Mouse (Mus musculus): ENCODE measurements around the gene Rap1gap2. TPM values are rescaled to one million over a fixed set of nuclear protein-coding genes. Genes with fewer than 3 reads are reported as not detected.

The Rap1gap2 gene
- polyA plus RNA-seq, 1 experiment from 2014 or later, result 0.88 TPM

DNA sequence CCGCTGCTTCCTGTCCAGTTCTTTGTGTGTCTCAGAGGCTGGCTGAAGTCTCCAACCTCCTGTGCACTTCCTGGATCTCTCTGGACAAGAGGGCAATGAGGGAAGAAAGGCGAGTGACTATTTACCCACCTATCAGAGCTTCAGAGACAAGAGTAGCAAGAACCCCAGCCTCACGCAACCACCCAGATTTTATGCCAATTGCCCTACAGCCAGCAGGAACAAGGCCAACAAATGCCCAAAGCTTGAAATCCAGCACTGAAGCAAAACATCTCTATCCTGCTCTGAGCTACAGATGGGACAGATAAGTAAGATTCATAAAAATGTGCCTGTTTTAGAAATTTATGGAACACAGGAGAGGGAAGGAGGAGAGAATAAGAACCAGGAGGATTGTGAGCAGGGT is 109.7 kb downstream of the Rap1gap2 start:
- Histone ChIP-seq H3K4me1 (peaks cover 19% of the 10 kb centered on the region), H3K9me3 (replicated peaks) (no peaks in the 10 kb centered on the region), H3K36me3 (no peaks in the 10 kb centered on the region), H3K27ac (replicated peaks) (no peak overlapping the region), H3K4me3 (no peak overlapping the region), H3K27me3 (ENCODE audit: low read depth, poor library complexity, severe bottlenecking) (no peaks in the 10 kb centered on the region)
- 82% methylated on average over 3 of the region's 3 CpGs for WGBS
- DNase-seq (ENCODE audit: low spot score), result no peak

DNA sequence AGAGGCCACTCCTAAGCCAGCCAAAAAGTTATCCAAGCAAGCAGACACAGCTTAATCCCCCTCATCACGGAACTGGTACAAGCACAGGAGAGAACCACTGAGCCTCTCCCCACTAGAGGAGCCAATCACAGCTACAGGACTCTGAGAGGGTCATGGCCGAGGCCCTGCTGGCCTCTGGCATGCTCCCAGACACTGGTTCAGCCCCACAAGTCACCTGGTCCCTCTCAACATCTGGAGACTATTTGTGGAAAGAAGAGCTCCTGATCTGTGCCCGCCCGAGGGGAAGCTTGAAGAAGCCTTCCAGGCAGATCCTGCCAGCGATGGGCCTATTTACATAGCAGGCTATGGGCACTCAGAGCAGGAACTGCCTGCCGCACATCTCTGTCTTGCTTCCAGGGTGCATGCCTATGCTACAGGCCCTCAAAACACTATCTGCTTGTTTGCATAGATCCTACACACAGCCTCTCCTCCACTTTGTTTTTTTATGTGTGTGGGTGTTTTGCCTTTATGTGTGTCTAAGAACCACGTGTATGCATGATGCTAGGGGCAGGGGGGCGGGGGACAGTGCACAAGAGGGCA is 111.1 kb downstream of the Rap1gap2 start:
- 58% methylated on average over 8 of the region's 8 CpGs for WGBS
- no peak for DNase-seq (ENCODE audit: low spot score)
- peaks cover 15% of the 10 kb centered on the region for H3K4me1 ChIP-seq
- no peaks in the 10 kb centered on the region for H3K27me3 ChIP-seq (ENCODE audit: low read depth, poor library complexity, severe bottlenecking)
- no peak overlapping the region; the same call in 1 of the 2 replicates for H3K27ac ChIP-seq (replicated peaks)
- H3K9me3 ChIP-seq (replicated peaks), result no peaks in the 10 kb centered on the region
- no peaks in the 10 kb centered on the region for H3K36me3 ChIP-seq
- H3K4me3 ChIP-seq, result no peak overlapping the region

DNA sequence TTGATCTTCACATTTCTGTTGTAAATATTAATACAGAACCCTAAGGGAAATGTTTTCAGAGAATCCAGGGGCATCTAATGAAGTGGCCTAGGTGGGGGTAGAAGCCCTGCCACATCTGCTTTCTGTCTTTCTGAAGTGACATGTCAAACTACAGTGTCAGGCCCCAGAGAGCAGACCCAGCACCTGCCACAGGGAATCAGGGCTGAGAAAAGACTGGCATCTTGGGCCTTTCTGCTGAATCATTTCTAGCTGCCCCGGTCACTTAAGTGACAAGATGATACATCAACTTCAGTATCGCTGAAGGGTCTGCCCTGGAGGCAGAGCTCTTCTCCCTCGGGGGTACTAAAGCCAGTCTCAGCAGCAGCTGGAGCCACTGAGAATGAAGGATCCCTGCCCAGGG is 111.7 kb downstream of the Rap1gap2 start:
- no peak for DNase-seq (ENCODE audit: low spot score)
- no peaks in the 10 kb centered on the region for H3K36me3 ChIP-seq
- 76% methylated on average over 3 of the region's 3 CpGs for WGBS

DNA sequence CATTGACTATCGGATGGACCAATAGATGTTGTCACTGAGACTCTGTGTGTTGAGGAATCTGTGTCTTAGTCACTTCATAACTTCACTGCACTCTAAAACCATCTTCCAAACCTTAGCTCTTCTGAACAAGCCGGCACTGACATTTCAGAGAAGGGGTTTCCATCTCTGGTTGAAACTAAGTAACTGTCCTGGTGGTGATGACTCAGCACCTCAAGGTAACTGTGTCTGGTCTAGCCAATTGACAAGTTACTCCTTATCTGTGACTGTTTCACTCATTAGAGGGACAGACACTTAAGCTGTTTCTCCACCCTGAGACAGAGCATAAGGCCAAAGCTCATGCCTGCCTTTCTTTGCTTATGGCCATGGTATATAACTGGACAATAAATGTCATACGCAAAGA is 114.1 kb downstream of the Rap1gap2 start:
- Histone ChIP-seq H3K9me3 (replicated peaks) (no peaks in the 10 kb centered on the region), H3K36me3 (no peaks in the 10 kb centered on the region)
- 93% methylated on average over 3 of the region's 3 CpGs for WGBS

More for the DNA sequence above, 111.7 kb downstream of the Rap1gap2 start:
- Histone ChIP-seq H3K27me3 (ENCODE audit: low read depth, poor library complexity, severe bottlenecking) (no peaks in the 10 kb centered on the region), H3K27ac (replicated peaks) (no peak overlapping the region; the same call in 1 of the 2 replicates), H3K4me3 (no peak overlapping the region), H3K4me1 (peaks cover 15% of the 10 kb centered on the region), H3K9me3 (replicated peaks) (no peaks in the 10 kb centered on the region)

DNA sequence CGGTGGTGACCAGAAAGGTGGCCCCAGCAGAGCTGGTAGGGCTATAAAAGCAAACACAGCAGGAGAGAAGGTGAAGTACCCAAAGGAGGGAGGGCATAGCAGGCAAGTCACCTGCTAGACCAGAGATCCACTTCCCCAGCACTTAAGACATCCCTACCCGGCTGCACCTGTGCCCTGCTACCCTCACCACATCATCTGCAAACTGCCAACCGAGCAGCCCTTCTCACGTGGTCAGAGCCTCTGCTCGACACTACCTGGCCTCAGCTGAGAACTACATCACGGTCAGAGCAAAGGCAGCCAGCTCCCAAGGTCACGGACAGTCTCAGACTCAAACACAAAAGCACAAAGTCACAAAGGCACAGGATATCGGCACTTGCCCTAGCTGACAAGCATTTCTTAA is 116.8 kb downstream of the Rap1gap2 start:
- no peak overlapping the region for H3K27ac ChIP-seq (replicated peaks)
- H3K4me3 ChIP-seq, result no peak overlapping the region
- 77% methylated on average over 8 of the region's 8 CpGs for WGBS
- no peak for DNase-seq (ENCODE audit: low spot score)
- peaks cover 2% of the 10 kb centered on the region for H3K4me1 ChIP-seq
- no peaks in the 10 kb centered on the region for H3K27me3 ChIP-seq (ENCODE audit: low read depth, poor library complexity, severe bottlenecking)
- H3K9me3 ChIP-seq (replicated peaks), result no peaks in the 10 kb centered on the region
- H3K36me3 ChIP-seq, result no peaks in the 10 kb centered on the region

More for the DNA sequence above, 114.1 kb downstream of the Rap1gap2 start:
- DNase-seq (ENCODE audit: low spot score), result no peak
- Histone ChIP-seq H3K4me1 (peaks cover 15% of the 10 kb centered on the region), H3K27me3 (ENCODE audit: low read depth, poor library complexity, severe bottlenecking) (no peaks in the 10 kb centered on the region), H3K4me3 (no peak overlapping the region), H3K27ac (replicated peaks) (no peak overlapping the region)

DNA sequence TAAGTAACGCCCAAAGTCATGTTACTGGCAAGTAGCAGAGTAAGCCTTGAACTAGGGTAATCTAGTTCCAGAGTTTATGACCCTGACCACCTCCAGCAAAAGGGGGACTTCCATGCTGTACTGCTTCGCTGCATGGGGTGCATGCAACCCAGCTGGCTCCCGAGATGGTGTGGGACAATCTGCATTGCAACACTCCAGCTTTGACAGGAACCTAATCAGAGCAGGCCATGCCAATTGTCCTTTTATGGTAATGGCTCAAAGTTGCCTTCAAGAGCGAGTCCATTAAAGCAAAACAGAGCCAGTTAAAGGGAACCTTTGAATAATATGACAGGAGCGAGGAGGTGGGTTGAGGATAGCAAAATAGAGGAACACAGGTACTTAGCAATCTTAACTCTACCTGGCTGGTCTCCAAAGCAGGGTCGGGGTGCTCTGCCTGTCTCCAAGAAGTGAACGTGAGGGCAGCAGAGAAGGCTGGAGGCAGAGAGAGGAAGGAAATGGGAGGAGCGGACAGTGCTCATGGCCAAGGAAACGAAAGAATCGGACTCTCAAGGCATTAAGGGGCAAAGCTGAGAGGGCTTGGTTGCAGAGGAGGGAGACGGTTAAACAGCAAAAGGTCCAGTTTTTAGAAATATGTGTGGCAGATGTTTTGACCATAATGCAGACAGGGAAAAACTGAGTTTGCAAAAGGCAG is 117.4 kb downstream of the Rap1gap2 start:
- no peak overlapping the region for H3K27ac ChIP-seq (replicated peaks)
- H3K36me3 ChIP-seq, result no peaks in the 10 kb centered on the region
- no peaks in the 10 kb centered on the region for H3K27me3 ChIP-seq (ENCODE audit: low read depth, poor library complexity, severe bottlenecking)
- no peaks in the 10 kb centered on the region for H3K9me3 ChIP-seq (replicated peaks)
- no peak for DNase-seq (ENCODE audit: low spot score)
- H3K4me3 ChIP-seq, result no peak overlapping the region
- WGBS, result 82% methylated on average over 11 of the region's 11 CpGs
- no peaks in the 10 kb centered on the region for H3K4me1 ChIP-seq

DNA sequence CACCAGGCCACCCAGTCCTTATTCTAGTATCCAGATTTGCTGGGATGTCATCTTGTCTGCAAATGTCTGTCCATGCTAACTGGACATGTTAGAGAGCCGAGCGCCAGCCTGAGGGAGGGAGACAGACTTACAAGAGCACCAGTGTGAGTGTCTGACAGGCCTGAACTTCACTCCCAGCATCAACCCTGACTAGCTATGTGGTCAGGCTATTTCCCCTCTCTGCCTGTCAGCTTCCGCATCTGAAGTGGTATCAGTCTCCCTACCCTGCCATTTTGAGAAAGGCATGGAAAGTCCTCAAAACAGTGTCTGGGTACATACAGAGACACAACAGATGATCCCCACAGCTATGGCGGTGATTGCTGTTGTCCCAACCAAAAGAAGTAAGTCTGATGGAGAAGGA is 119.6 kb downstream of the Rap1gap2 start:
- H3K4me1 ChIP-seq, result no peaks in the 10 kb centered on the region
- H3K27ac ChIP-seq (replicated peaks), result no peak overlapping the region
- H3K27me3 ChIP-seq (ENCODE audit: low read depth, poor library complexity, severe bottlenecking), result no peaks in the 10 kb centered on the region
- no peak for DNase-seq (ENCODE audit: low spot score)
- no peaks in the 10 kb centered on the region for H3K36me3 ChIP-seq
- 88% methylated on average over 4 of the region's 4 CpGs for WGBS
- H3K4me3 ChIP-seq, result no peak overlapping the region
- no peaks in the 10 kb centered on the region for H3K9me3 ChIP-seq (replicated peaks)

DNA sequence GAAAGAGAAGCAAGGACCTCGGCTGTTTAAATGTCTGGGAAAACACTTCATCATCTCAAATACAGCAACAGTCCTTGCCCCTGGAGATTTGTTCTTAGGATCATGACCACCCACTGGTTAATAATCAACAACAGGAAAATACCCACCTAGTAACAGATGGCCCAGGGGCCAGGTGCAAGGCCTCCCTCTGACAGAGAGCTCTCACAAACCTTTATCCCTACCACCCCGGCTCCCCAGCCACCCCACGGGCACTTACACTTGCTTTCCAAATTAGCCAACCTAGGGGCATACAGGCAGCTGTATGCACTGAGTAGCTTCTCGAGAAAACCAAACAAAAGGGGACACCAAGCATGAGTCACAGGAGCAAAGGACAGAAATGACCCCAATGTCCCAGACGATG is 121.5 kb downstream of the Rap1gap2 start:
- Histone ChIP-seq H3K4me1 (0 out of 2 replicates have a peak, but pooled peaks cover 4% of the 10 kb centered on the region), H3K27me3 (ENCODE audit: low read depth, poor library complexity, severe bottlenecking) (no peaks in the 10 kb centered on the region), H3K36me3 (no peaks in the 10 kb centered on the region), H3K9me3 (replicated peaks) (no peaks in the 10 kb centered on the region), H3K4me3 (no peak overlapping the region), H3K27ac (replicated peaks) (no peak overlapping the region)
- WGBS, result 79% methylated on average over 5 of the region's 5 CpGs
- no peak for DNase-seq (ENCODE audit: low spot score)

DNA sequence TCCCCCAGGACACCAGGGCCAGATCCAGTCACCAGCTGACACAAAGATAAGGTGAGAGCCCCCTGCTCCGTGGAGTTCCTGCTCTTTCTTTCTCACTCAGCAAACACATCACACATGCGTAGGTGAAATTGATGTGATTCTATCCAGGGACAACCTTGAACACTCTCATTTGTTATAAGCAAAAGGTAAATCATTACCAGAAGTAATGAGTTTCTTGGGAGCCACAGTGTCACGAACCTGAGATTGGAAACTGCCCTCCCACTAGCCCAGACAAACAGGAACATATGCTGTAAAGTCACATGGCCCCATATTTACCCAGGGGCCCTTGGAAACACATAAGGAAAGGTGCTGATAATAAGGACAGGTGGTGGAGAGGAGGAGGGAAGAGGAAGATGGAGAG is 122.8 kb downstream of the Rap1gap2 start:
- DNase-seq (ENCODE audit: low spot score), result no peak
- Histone ChIP-seq H3K9me3 (replicated peaks) (no peaks in the 10 kb centered on the region), H3K4me3 (no peak overlapping the region), H3K4me1 (0 out of 2 replicates have a peak, but pooled peaks cover 4% of the 10 kb centered on the region), H3K27ac (replicated peaks) (no peak overlapping the region), H3K27me3 (ENCODE audit: low read depth, poor library complexity, severe bottlenecking) (no peaks in the 10 kb centered on the region), H3K36me3 (no peaks in the 10 kb centered on the region)
- WGBS, result 74% methylated on average over 3 of the region's 3 CpGs

DNA sequence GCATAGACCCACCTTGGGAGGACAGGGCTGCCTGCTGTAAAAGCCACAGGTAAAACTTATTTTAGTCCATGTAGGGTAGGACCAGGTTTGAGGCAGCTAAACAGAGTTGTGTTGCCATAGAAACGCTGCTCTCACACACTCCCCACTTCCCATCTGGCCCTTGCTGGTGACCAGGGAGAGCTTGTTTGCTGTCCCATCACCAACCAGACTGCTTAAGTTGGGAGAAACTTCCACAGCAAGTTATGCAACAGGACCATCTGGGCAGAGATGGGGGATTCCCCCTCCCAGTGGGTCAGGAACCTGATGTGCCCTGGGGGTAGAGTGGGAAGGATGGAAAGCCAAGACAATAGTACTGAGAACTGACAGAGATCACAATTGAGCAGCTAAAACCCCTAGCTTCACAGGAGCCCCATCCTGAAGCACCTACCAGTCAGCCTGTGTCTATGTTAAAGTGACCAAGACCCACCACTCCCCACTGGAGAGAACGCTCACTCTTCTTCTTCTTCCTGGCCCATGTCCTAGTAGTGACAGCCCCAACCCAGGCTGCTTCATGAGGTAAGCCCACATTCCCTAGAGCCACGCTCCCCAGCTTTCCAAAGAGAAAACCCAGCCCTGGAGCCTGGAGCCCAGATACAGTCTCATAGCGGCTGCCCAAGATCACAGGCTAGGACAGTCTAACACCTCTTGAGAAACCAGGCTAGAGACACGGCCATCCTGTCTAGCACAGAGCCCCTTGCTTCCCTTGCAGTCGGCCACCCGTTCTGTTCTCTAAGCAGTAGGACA is 125.1 kb downstream of the Rap1gap2 start:
- no peaks in the 10 kb centered on the region for H3K9me3 ChIP-seq (replicated peaks)
- H3K27ac ChIP-seq (replicated peaks), result no peak overlapping the region
- H3K4me1 ChIP-seq, result 0 out of 2 replicates have a peak, but pooled peaks cover 11% of the 10 kb centered on the region
- H3K4me3 ChIP-seq, result no peak overlapping the region
- no peak for DNase-seq (ENCODE audit: low spot score)
- no peaks in the 10 kb centered on the region for H3K27me3 ChIP-seq (ENCODE audit: low read depth, poor library complexity, severe bottlenecking)
- no peaks in the 10 kb centered on the region for H3K36me3 ChIP-seq
- 93% methylated on average over 7 of the region's 7 CpGs for WGBS

DNA sequence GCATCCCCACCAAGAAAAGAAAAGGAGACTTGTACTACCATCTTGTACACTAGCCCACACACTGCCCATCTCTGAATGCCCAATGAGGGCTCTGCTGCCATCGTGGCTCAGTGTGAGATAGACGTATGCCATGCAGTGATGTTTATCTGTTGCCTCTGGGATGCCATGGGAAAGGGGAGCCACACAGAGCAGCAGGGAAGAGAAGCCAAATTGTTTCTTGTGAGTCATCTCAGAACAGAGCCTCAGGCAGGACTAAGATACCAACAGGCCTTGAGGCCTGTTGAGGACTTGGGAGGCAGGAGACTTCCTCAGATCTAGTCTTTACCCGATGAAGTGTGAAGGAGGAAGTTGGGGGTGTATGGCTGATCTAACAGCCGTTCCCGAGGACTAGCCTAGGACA is 126.8 kb downstream of the Rap1gap2 start:
- H3K9me3 ChIP-seq (replicated peaks), result no peaks in the 10 kb centered on the region
- WGBS, result 85% methylated on average over 5 of the region's 5 CpGs

DNA sequence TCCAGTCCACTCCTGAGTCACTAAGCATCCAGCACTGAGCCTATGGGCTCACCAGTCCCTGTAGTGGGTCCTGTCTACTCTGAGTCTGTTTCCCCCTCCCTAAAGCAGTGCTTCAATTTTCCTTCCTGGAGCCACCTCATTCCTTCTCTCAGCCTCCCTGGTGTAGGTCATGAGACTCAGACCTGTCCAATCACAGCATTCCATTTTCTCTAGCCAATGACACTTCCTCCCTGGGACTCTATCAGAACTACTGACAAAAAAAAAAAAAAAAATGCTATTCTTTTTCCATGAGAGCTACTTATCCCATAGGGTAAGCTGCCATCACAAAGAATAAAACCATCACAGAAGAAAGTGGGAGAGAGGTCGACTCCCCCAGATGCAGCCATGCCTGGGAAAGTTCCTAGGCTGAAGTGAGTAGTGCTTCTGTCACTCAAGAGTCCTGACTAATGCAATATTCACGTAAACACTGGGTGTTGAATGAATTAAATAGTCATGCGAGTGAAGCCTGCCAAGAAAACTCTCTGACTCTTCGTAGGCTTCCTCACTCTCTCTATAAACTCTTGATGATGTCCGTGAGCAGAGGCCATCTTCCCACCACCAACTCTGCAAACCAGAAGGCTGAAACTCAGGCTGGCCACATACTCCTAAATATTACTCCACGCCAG is 127.4 kb downstream of the Rap1gap2 start:
- H3K4me1 ChIP-seq, result 0 out of 2 replicates have a peak, but pooled peaks cover 11% of the 10 kb centered on the region
- no peaks in the 10 kb centered on the region for H3K9me3 ChIP-seq (replicated peaks)
- no peak overlapping the region for H3K4me3 ChIP-seq
- no peaks in the 10 kb centered on the region for H3K27me3 ChIP-seq (ENCODE audit: low read depth, poor library complexity, severe bottlenecking)
- H3K36me3 ChIP-seq, result no peaks in the 10 kb centered on the region
- no peak overlapping the region for H3K27ac ChIP-seq (replicated peaks)
- 85% methylated on average over 6 of the region's 6 CpGs for WGBS
- no peak for DNase-seq (ENCODE audit: low spot score)

More for the DNA sequence above, 126.8 kb downstream of the Rap1gap2 start:
- no peak overlapping the region for H3K27ac ChIP-seq (replicated peaks)
- no peak for DNase-seq (ENCODE audit: low spot score)
- H3K4me1 ChIP-seq, result 0 out of 2 replicates have a peak, but pooled peaks cover 11% of the 10 kb centered on the region
- H3K27me3 ChIP-seq (ENCODE audit: low read depth, poor library complexity, severe bottlenecking), result no peaks in the 10 kb centered on the region
- no peak overlapping the region for H3K4me3 ChIP-seq
- H3K36me3 ChIP-seq, result no peaks in the 10 kb centered on the region

Data from midbrain, embryonic 10.5 days (tissue).